Mouse (Mus musculus): ENCODE data around the gene Apol6.

DNA sequence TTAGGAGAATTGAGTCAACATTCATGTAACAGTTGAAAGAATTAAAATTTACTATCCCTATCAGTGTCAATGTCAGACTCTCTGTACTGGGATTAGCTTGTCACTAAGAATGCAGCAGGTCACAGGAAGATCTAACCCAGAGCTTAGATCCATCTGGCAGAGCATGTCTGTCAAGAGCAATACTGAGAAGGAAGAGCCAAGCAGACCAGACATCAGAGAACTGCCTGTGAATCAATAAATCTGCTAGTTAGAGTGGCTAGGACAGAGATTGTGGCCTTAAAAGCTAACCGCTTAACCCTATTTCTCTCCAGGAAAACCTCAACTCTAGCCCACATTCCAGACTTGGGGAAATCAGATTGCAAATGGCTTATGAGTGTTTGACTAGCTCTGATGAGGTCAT is 42.0 kb downstream of the Apol6 start:
- TF ChIP-seq CTCF (IDR thresholded peaks at IDR 0.05; ENCODE audit: control insufficient read depth, insufficient read depth, low read length) (no peak), POLR2A (IDR thresholded peaks at IDR 0.05; ENCODE audit: borderline replicate concordance, control insufficient read depth, low read depth, low read length) (no peak)
